Mouse (Mus musculus) bone marrow, adult 2 months (tissue): ENCODE measurements around the gene Ccdc157.
A peak's percentile ranks its signal among the peaks of the same experiment; 100 is the strongest.

Source experiments
- CTCF ChIP-seq: fragments of 200-500 bp; IDR thresholded peaks from 2 replicates; pipeline ENCODE4 v1.5.1; 2011; ENCODE audit warnings: low read length, control low read depth; ENCODE audit not compliant: control insufficient read depth, insufficient read depth
- POLR2A ChIP-seq: fragments of 200-500 bp; IDR thresholded peaks from 2 replicates; pipeline ENCODE4 v1.6.1; 2011; ENCODE audit warnings: low read depth, mild to moderate bottlenecking, control low read depth, low read length, borderline replicate concordance; ENCODE audit not compliant: control insufficient read depth

GRCm38 (mm10) chr11:4096054-4096984 lies 63.8 kb downstream of the Ccdc157 start:
- TF ChIP-seq CTCF (no peak), POLR2A (peak; percentile 62)
